Mouse (Mus musculus): ENCODE measurements around the gene Gabarapl1.

GRCm38 (mm10) chr6:129581896-129582295 is 48.9 kb downstream of the Gabarapl1 start:
- no peak for TF ChIP-seq MYOG (IDR thresholded peaks at IDR 0.05; ENCODE audit: control insufficient read depth in 1 of 3, insufficient read depth in 1 of 3, insufficient read length in 2 of 3, low read depth in 2 of 3)
- no peak for TF ChIP-seq E2F4 (IDR thresholded peaks at IDR 0.05; ENCODE audit: insufficient read depth)
- TF ChIP-seq POLR2A (IDR thresholded peaks at IDR 0.05; ENCODE audit: insufficient read length, low read depth): no peak
- no peak for TF ChIP-seq REST (IDR thresholded peaks at IDR 0.05; ENCODE audit: insufficient read depth, insufficient read length)
- TF ChIP-seq TCF12 (IDR thresholded peaks at IDR 0.05; ENCODE audit: insufficient read depth, poor library complexity, severe bottlenecking): no peak
- TF ChIP-seq MYOD1 (IDR thresholded peaks at IDR 0.05; ENCODE audit: control insufficient read depth in 1 of 3, insufficient read length in 2 of 3, low read depth in 2 of 3): no peak
- no peak for TF ChIP-seq USF1 (IDR thresholded peaks at IDR 0.05; ENCODE audit: low read depth)
- TF ChIP-seq CEBPB (IDR thresholded peaks at IDR 0.05; ENCODE audit: insufficient read depth, poor library complexity, severe bottlenecking): no peak

Measured in myocyte (in vitro differentiated cells).